Mouse (Mus musculus): Measurements from ENCODE around the gene I0C0044D17Rik.

DNA sequence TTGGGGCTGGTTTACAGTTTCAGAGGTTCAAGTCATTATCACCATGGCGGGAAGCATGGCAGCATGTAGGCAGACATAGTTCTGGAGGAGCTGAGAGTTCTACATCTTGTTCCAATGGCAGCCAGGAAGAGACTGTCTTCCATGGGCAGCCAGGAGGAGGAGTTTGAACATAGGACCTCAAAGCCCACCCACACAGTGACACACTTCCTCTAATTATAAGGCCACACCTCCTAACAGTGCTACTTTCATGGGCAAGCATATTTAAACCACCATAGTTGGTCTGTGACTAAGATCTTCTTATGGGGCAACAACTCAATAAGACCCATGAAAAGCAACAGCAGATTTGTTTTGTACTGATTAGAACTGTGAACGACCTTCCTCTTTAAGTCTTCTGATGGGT, 39.8 kb upstream of the I0C0044D17Rik start:
- TF ChIP-seq CTCF (IDR thresholded peaks at IDR 0.05; ENCODE audit: low read depth) (no peak), EP300 (IDR thresholded peaks at IDR 0.05; ENCODE audit: low read depth) (no peak)

Data from heart, postnatal 0 days (tissue).